Mouse (Mus musculus): Measurements from ENCODE around the gene Fyco1.

Fyco1 gene

GRCm38 (mm10) chr9:123851713-123852448 lies at the start of gene Fyco1:
Gene Fyco1 (minus strand): TSS chr9:123851899.
- DNase-seq (ENCODE audit: low read depth, low spot score) = peak; percentile 90

GRCm38 (mm10) chr9:123872049-123872448 lies 20.4 kb upstream of the Fyco1 start:
- no peak for DNase-seq (ENCODE audit: low read depth, low spot score)

- DNase-seq (ENCODE audit: low read depth, low spot score) = no peak
Observed at GRCm38 (mm10) chr9:123869167-123869784, 17.6 kb upstream of the Fyco1 start.

DNA sequence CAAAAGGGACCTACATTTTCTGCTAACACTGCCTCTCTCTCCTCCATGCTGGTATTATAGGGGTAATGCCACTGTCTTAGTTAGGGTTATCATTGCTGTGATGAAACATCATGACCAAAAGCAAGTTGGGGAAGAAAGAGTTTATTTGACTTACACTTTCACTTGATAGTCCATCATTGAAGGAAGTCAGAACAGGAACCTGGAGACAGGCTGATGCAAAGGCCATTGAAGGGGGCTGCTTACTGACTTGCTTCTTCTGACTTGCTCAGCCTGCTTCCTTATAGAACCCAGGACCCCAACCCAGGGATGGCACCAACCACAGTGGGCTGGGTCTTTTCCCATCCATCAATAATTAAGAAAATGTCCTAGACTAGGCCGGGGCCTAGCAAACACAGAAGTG lies 11.9 kb upstream of the Fyco1 start:
- no peak for DNase-seq (ENCODE audit: low read depth, low spot score)

DNA sequence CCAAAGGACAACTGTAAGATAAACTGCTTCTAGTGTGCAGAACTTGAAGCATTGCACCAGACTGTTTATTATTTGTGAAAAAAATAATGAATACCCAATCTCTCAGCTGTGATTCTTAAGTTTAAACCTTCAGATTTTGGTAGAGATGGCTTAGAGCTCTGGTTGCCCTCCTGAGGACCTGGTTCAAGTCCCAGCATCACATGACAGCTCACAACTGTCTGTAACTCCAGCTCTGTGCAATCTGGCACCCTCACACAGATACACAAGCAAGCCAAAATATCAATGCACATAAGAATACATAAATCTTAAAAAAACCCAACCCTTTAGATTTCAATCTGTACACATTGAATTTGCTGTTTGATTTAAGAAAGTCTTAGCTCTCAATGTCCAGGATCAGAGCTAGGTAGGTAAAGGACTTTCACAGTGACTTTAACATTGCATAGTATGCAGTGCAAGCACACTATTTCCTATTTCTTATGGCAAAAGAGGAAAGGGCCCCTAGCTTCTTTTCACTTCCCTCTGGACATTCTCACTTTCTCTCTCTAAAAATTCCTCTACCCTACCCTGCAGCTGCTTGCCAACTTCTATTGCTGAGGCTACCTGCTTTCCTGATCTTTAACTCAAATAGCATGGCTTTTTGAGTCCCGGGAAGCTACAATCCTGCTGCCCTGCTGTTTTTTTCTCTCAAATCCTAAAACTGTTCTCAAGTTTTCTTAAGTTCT lies 11.4 kb upstream of the Fyco1 start:
- no peak for DNase-seq (ENCODE audit: low read depth, low spot score)

DNA sequence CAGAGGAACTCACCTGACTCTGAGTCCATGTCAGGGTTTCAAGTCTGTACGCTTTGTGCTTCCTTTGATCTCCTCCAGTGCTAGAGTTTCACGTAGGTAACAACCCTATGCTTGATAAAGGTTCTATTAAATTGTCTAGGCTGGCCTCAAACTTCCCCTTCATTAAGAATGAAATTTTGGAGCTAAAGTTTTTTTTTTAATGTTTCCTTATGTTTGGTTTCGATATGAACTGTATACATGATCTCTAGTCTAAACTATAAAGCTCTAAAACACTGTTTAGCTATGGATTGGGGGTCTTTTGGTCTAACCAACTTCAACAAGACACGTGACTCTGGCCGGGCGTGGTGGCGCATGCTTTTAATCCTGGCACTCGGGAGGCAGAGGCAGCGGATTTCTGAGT lies 10.2 kb upstream of the Fyco1 start, which contains the start of gene Xcr1:
Gene Xcr1, minus strand, starts transcription at position 101 of the 400 bp plus-strand sequence.
- no peak for DNase-seq (ENCODE audit: low read depth, low spot score)

DNA sequence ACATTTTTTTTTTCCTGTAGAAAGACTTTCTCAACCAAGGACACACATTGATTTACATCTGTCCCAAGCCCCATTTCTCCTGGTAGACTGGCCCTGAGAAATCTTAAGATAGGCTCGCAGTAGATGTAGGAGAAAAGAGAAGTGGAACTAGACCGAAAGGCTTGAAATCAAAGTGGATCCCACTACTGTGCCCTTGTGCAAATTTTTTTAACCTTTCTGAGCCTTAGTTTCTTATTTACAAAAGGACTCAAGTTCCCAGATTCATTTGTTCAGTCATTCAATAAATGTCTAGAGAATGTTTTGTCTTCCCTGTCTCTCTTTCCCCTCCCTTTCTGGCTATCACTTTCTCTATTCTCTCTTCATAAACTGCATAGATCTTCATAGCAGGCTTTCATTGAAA lies 5.1 kb upstream of the Fyco1 start:
- no peak for DNase-seq (ENCODE audit: low read depth, low spot score)

DNA sequence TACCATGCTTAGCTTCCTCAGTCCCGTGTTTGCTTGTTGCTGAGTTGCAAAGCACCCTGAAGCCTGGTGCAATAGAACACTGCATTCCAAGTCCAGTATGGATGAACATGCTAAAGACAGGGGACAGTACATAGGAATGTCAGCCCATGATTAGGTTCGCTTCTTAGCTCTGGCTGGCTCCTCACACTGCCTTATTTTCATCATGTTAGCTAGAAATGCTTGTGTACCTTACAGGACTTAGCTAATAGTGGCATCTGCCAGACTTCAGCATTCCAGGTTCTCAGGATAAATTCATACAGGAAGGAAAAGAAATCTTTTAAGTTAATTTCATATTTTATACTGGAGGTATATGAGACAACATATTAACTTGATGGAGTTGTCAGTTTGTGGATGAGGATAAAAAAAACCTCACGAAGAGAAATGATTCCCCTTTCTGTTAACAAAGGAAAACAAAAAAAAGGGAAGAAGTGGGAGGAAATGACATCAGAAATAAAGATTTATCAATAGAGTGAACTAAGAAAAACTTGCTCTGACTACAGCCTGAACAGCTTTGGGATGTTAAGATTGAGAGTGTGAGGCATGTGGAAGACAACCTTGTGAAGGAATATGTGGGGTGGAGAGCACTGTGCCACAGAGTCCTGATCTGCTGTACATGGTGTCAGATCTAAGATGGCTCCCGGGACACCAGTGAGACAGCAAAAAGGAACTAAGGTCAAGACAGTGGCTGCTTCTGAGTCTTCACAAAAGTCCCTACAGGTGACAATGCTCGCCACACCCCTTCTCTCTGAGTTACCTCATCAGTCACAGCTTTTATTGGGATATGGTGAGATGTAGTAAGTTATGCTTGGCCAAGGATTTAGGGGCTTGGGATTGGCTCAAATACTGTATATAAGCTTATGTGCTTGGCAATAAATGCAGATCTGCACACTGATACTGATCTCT lies 1.0 kb upstream of the Fyco1 start:
- no peak for DNase-seq (ENCODE audit: low read depth, low spot score)

- DNase-seq (ENCODE audit: low read depth, low spot score) = peak; percentile 36
Observed at GRCm38 (mm10) chr9:123851062-123851712, 512 bp downstream of the Fyco1 start.

DNA sequence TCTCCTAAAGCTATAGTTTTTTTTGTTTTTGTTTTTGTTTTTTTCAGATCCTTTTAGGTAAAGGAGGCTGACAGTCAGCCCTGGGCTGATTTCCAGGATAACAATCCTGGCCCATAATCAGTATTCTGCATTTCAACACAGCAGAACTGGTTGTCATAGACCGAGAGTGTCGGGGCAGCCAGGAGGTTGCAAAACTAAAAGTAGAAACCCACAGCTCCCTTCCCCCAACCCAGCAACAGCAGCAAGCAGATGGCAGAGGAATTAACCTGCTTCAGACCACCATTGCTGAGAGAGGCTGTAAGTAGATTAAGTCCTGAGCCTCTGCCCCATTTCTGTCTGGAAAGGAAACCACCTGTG lies 1.0 kb downstream of the Fyco1 start:
- DNase-seq (ENCODE audit: low read depth, low spot score) = no peak

- DNase-seq (ENCODE audit: low read depth, low spot score) = no peak
Observed at GRCm38 (mm10) chr9:123849976-123850695, 1.6 kb downstream of the Fyco1 start.

GRCm38 (mm10) chr9:123846490-123846889 lies 5.2 kb downstream of the Fyco1 start:
- DNase-seq (ENCODE audit: low read depth, low spot score) = no peak

DNA sequence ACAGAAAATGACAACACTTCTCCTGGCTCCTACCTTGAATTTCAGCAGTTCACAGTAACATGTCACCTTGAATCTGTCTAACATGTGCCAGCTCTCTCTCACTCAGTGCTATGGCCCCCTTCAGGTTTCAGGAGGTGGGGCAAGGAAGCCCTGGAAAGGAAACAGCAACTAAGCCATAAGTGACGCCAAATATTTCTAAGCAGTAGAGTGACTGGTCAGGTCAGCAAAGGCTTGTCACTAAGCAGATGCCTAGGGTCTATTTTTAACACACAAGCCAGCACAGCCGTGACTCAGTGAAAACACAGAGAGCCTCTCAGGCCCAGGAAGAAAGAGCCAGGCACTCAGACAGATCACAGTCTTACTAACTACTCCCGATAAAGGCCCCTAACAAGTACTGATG lies 6.6 kb downstream of the Fyco1 start:
- no peak for DNase-seq (ENCODE audit: low read depth, low spot score)

GRCm38 (mm10) chr9:123844468-123844867 lies 7.2 kb downstream of the Fyco1 start:
- no peak for DNase-seq (ENCODE audit: low read depth, low spot score)

- no peak for DNase-seq (ENCODE audit: low read depth, low spot score)
Observed at GRCm38 (mm10) chr9:123840243-123840642, 11.5 kb downstream of the Fyco1 start.

- DNase-seq (ENCODE audit: low read depth, low spot score) = no peak
Observed at GRCm38 (mm10) chr9:123835851-123836250, 15.8 kb downstream of the Fyco1 start.

- DNase-seq (ENCODE audit: low read depth, low spot score) = no peak
Observed at GRCm38 (mm10) chr9:123828916-123829315, 22.8 kb downstream of the Fyco1 start.

GRCm38 (mm10) chr9:123826631-123827030 lies 25.1 kb downstream of the Fyco1 start:
- no peak for DNase-seq (ENCODE audit: low read depth, low spot score)

GRCm38 (mm10) chr9:123818601-123819000 lies 33.1 kb downstream of the Fyco1 start:
- no peak for DNase-seq (ENCODE audit: low read depth, low spot score)

DNA sequence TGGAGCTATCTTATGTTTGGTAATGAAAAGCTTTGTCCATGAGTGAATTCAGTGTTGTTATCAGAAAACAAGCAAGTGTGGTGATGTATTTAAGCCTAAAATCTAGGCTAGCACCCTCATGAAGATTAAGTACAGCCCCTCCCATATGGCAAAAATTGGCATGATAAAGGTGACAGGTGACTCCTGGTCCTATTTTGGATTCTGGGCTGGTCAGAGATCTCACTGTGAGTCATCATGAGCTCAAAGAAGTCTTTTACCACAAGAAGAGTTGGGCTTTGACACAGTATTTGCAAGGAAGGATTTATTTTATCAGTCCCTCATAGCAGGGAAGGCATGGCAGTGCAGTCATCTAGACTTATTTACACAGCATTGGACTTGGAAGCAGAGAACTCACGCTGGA lies 35.7 kb downstream of the Fyco1 start:
- no peak for DNase-seq (ENCODE audit: low read depth, low spot score)

All from embryo, embryonic 11.5 days (tissue).